Mouse (Mus musculus) liver, embryonic 12.5 days (tissue): Measurements from ENCODE around the gene Arid3b. TPM values are rescaled to one million over a fixed set of nuclear protein-coding genes. Genes with fewer than 3 reads are reported as not detected.

Source experiments
- ATAC-seq: fragments of 200-750 bp; cut with Nextera tagmentation; 2 replicates; pipeline ENCODE4 v1.8.0; 2017; ENCODE audit warnings: moderate number of reproducible peaks, mild to moderate bottlenecking, moderate library complexity
- H3K27ac ChIP-seq: fragments of 300-500 bp; sonication (generic); 2 replicates; pipeline ENCODE4 v1.5.1; 2016; ENCODE audit warnings: mild to moderate bottlenecking
- H3K27me3 ChIP-seq: fragments of 300-500 bp; sonication (generic); replicated peaks from 2 replicates; pipeline ENCODE4 v1.6.1; 2016; ENCODE audit warnings: mild to moderate bottlenecking, moderate library complexity
- H3K36me3 ChIP-seq: fragments of 300-500 bp; sonication (generic); 2 replicates; pipeline ENCODE4 v1.6.1; 2016; ENCODE audit warnings: mild to moderate bottlenecking, moderate library complexity
- H3K4me1 ChIP-seq: fragments of 300-500 bp; sonication (generic); 2 replicates; pipeline ENCODE4 v1.6.1; 2016
- H3K4me2 ChIP-seq: fragments of 300-500 bp; sonication (generic); 2 replicates; pipeline ENCODE4 v1.6.1; 2016; ENCODE audit warnings: mild to moderate bottlenecking, moderate library complexity
- H3K4me3 ChIP-seq: fragments of 300-500 bp; sonication (generic); 2 replicates; pipeline ENCODE4 v1.5.1; 2016; ENCODE audit warnings: mild to moderate bottlenecking, moderate library complexity
- H3K9ac ChIP-seq: fragments of 300-500 bp; sonication (generic); 2 replicates; pipeline ENCODE4 v1.6.1; 2016; ENCODE audit warnings: mild to moderate bottlenecking, moderate library complexity
- H3K9me3 ChIP-seq: fragments of 300-500 bp; sonication (generic); replicated peaks from 2 replicates; pipeline ENCODE4 v1.6.1; 2016; ENCODE audit warnings: mild to moderate bottlenecking, moderate library complexity
- WGBS: fragments of 180-500 bp; shearing (Covaris S2); methylation state at CpG from one replicate; pipeline ENCODE4 v1.1.7; 2016; ENCODE audit not compliant: insufficient replicate concordance; 5-methylcytosine and 5-hydroxymethylcytosine counted together
- polyA plus RNA-seq: library from polyadenylated mRNA; unstranded; fragments of >200 nt; fragmentation: Nextera tagmentation; extraction: Ambion mirVana; gene quantifications from 2 replicates; pipeline ENCODE4 v1.2.1, GENCODE M21; 2016

The Arid3b gene
- polyA plus RNA-seq, 1 experiment from 2014 or later: 15.6 TPM

DNA sequence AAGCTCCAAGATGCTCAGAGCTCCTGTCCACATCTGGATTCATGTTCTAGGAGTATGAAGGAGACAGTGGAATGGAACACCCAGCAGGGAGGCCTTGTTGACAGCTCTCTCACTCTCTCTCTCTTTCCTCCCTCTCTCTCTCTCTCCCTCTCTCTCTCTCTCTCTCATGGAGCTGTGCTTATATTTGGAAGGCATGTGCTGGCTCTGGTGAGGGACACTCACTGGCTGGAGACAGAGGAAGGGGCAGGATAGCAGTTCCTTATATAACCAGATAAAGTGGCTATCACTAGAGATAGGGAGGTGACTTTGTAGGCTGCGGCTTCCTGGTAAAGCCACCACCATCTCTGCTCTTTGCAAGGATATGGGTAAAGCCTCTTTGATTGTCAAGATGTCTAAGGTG, 66.4 kb downstream of the Arid3b start:
- ATAC-seq: 0 out of 2 replicates have a peak, but pooled peaks have one; percentile 11
- H3K36me3 ChIP-seq: no peaks in the 10 kb centered on the region
- peak overlapping the region; percentile 100 for H3K27ac ChIP-seq
- H3K9me3 ChIP-seq: no peaks in the 10 kb centered on the region
- WGBS: 13% methylated on average over 1 of the region's 1 CpGs
- peaks cover 89% of the 10 kb centered on the region for H3K4me1 ChIP-seq
- peak overlapping the region; percentile 73 for H3K9ac ChIP-seq
- H3K27me3 ChIP-seq: peaks cover 13% of the 10 kb centered on the region; the same call in 1 of the 2 replicates
- peak overlapping the region; percentile 29 for H3K4me3 ChIP-seq
- peak overlapping the region; percentile 70 for H3K4me2 ChIP-seq

DNA sequence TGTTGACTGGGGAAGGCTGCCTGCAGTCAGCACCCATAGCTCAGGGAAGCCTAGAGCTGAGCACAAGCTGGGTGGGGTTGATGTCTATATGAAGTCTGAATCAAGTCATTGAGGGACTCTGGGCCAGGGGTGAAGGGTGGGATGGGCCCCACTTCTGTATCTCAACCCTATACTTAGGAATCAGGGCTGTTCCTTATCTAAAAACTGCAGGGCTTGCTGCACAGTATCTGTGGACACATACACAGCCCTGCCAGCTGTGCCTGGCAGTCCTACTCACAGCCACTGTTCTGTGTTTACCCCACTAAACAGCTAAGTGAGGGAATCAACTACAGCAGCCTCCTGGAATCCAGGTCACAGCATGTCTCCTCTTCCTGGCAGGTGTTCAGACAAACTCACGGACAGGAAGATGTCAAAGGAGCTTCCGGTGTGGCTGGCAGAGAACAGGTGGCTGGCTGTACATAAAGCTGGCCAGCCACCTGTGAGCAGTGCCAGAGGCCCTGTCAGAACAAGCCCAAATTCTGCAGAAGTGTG, 67.0 kb downstream of the Arid3b start:
- Histone ChIP-seq H3K36me3 (no peaks in the 10 kb centered on the region), H3K4me1 (peaks cover 83% of the 10 kb centered on the region), H3K9ac (peak overlapping the region; percentile 73), H3K4me2 (peak overlapping the region; percentile 70), H3K9me3 (no peaks in the 10 kb centered on the region), H3K4me3 (peak overlapping the region; percentile 29), H3K27me3 (peaks cover 13% of the 10 kb centered on the region; the same call in 1 of the 2 replicates), H3K27ac (peak overlapping the region; percentile 100)
- WGBS: 36% methylated on average over 2 of the region's 2 CpGs
- ATAC-seq: peak; percentile 87

DNA sequence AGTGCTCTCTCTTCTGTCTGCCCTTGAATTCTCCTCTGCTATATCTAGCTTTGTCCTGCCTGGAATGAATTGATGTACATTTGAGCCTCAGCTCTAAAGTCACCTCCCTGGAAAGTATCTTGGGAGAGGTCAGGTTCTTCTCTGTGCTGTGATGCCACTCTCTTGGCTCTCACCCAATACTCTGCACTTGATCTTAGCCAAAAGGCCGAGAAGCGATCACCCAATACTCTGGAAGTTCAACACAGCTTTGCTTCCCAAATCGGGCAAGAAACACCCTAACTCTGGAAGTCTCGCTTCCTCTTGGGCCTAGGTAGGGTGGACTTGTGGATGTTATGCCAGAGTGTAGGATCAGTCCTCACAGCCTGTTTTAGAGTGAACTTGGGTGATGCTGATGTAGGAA, 69.4 kb downstream of the Arid3b start:
- 87% methylated on average over 4 of the region's 4 CpGs for WGBS
- H3K27ac ChIP-seq: peak overlapping the region; percentile 99; the same call in 1 of the 2 replicates
- no peak for ATAC-seq
- peak overlapping the region; percentile 36; the same call in 1 of the 2 replicates for H3K9ac ChIP-seq
- H3K4me2 ChIP-seq: no peak overlapping the region
- no peaks in the 10 kb centered on the region for H3K9me3 ChIP-seq
- peaks cover 78% of the 10 kb centered on the region for H3K4me1 ChIP-seq
- no peak overlapping the region for H3K4me3 ChIP-seq
- H3K27me3 ChIP-seq: peaks cover 13% of the 10 kb centered on the region; the same call in 1 of the 2 replicates
- H3K36me3 ChIP-seq: peaks cover 10% of the 10 kb centered on the region

DNA sequence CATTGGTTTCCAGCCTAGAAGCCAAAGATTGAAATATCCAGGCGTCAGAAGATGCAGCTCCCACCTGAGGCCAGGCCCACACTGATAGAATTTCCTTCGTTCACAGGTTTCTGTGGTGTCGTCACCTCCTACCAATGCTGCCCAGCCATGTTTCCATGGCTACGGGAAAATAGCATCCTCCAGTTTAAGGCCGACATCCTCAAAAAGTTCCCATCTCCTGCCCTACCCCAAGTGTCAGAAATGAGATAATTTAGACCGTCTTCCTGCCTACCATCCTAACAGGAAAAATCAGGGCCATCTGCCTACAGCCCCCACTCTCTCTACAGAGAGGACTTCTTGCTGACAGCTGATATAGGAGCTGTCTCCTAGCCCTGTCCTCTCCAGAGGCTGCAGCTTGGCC, 70.2 kb downstream of the Arid3b start:
- no peak for ATAC-seq
- peaks cover 18% of the 10 kb centered on the region for H3K36me3 ChIP-seq
- H3K27ac ChIP-seq: peak overlapping the region; percentile 99
- 48% methylated on average over 6 of the region's 6 CpGs for WGBS
- peak overlapping the region; percentile 92 for H3K4me2 ChIP-seq
- H3K9ac ChIP-seq: peak overlapping the region; percentile 98
- H3K27me3 ChIP-seq: peaks cover 13% of the 10 kb centered on the region; the same call in 1 of the 2 replicates
- H3K4me1 ChIP-seq: peaks cover 78% of the 10 kb centered on the region
- H3K4me3 ChIP-seq: peak overlapping the region; percentile 87
- H3K9me3 ChIP-seq: no peaks in the 10 kb centered on the region

DNA sequence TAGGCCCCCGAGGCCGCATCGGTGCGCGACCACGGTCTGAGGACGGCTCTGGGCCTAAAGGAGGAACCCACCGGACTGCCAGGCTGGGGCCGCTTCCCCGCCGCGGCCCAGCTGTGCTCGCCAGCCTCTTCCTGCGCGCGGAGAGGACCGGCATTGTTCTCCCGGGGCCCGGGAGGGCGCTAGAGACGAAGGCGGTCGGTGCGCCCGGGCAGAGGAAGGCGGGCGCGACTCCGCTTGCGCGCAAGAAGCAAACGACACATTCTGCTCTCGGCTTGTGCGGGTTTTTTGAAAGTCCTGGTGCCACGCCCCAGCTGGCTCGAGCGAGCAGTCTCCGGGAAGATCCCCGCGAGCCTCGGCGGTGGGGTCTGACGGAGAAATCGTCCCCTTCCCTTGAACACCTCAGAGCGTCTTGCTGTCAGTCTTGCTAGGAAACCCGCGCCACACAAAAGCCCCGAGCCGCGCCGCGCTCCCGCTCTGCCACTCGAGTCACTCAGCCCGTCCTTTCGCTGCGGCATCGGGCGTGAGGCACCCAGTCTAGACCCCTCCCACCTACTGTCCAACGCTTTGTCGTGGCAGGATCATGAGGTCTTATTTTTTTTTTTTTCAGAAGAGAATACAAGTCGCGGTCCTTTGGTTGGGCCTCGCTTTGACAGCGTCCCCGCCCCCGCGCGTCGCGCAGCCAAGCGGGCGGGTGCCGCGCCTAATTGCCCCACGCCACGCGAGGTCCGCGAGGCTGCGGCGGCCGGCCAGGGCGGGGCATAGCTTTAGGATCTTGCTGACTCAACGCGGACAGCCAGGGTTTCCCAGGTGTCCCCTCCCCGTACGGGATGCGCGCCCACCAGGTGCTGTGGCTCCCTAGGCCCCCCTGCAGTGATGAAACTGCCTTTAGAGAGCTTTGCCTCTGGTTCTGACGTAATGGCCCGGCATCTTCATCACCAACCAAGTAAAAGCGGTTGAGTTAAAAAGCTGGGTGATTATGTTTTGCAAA, 70.9 kb downstream of the Arid3b start, which contains the start of gene Clk3:
Clk3 (minus strand) TSS at position 497 of the 988 bp plus-strand sequence.
- H3K9ac ChIP-seq: peak within 1 kb of the TSS; percentile 98
- H3K27ac ChIP-seq: peak within 1 kb of the TSS; percentile 99
- ATAC-seq: peak; percentile 6
- H3K4me3 ChIP-seq: peak within 1 kb of the TSS; percentile 87
- H3K9me3 ChIP-seq: no peaks in the 10 kb centered on the region
- peaks cover 79% of the 10 kb centered on the region for H3K4me1 ChIP-seq
- peak within 1 kb of the TSS; percentile 92 for H3K4me2 ChIP-seq
- WGBS: under 1% methylated on average over 93 of the region's 93 CpGs
- H3K27me3 ChIP-seq: peaks cover 13% of the 10 kb centered on the region; the same call in 1 of the 2 replicates
- peaks cover 26% of the 10 kb centered on the region for H3K36me3 ChIP-seq

DNA sequence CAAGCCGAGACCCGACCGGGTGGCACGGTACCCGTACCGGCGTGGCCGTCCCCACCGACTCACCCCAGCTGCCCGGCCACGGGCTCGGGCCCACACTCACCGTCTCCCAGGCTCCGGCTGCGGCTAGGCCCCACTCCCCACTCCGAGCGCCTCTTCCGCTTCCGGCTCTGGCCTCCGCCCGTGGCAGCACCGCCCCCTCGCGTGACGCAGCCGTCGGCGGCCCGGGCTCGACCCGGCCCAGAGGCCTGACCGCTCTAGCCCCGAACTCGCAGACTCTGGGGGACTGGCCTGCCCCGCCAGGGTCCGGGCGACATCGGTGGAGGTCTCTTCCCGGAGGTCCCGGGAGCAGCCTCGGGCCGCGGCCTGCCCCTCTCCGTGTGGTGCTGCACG, 71.6 kb downstream of the Arid3b start:
- Histone ChIP-seq H3K9me3 (no peaks in the 10 kb centered on the region), H3K4me2 (peak overlapping the region; percentile 92), H3K4me3 (peak overlapping the region; percentile 87), H3K27me3 (peaks cover 13% of the 10 kb centered on the region; the same call in 1 of the 2 replicates), H3K4me1 (peaks cover 79% of the 10 kb centered on the region), H3K9ac (peak overlapping the region; percentile 98), H3K27ac (peak overlapping the region; percentile 99), H3K36me3 (peaks cover 33% of the 10 kb centered on the region)
- peak; percentile 77 for ATAC-seq
- 4% methylated on average over 43 of the region's 45 CpGs for WGBS

DNA sequence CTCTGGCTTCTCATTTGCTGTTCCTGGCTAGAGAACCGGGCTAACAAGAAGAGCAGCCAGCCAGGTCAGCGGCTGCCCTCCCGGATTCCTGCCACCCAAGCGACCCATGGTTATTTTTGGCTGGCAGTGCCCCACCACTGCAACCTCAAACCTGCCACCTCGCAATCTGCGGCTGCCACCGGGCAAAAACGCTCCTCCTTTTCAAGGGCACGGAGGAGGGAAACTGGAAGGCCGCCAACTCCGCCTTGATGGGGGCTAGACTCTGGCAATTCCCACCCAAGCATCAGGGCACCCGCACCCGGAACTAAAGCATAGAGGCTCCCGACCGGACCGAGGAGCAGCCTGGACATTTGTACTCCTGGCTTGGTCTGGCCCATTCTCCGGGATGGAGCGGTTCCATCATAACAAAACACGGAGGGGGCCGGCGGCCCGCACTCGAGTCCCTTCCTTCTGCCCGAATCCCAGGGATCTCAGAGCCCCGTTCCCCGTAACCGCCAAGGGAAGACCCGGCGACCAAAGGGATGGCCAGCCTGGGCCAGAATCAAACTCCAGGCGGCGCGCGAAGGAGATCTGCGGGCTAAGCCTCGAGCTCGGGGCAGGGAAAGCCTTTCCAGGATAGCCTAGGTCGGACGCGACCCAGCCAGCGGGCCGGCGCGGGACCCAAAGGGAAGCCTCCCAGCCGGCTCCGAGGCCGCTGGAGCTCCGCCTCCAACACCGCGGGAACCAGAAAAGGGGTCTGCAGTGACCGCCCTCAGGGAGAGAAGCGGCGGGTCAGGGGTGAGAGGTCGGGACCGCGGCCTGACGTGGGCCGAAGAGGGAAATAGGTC, 72.2 kb downstream of the Arid3b start:
- H3K9me3 ChIP-seq: no peaks in the 10 kb centered on the region
- ATAC-seq: peak; percentile 33
- H3K36me3 ChIP-seq: peaks cover 39% of the 10 kb centered on the region
- under 1% methylated on average over 50 of the region's 57 CpGs for WGBS
- peak overlapping the region; percentile 87 for H3K4me3 ChIP-seq
- peaks cover 79% of the 10 kb centered on the region for H3K4me1 ChIP-seq
- H3K27me3 ChIP-seq: peaks cover 13% of the 10 kb centered on the region; the same call in 1 of the 2 replicates
- H3K9ac ChIP-seq: peak overlapping the region; percentile 98
- peak overlapping the region; percentile 92 for H3K4me2 ChIP-seq
- H3K27ac ChIP-seq: peak overlapping the region; percentile 99

DNA sequence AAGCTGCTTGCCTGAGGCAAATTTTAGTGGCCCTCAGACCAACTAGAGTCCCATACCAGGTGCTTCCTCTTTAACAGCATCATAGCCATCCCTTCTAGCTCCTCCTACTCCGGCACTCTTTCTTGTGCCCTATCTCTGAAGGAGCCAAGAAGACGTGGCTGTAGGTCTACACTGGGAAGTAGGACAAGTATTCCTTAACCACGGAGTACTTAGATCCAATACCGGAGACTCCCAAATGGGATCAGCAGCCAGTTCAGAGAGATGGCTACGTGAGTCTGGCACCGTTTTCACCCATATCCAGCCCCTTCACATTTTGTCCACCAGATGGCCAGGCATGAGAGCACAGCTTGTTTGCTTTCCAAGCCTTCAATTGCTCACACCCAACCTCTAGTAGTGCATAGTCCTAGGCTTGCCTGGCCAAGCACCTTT, 74.0 kb downstream of the Arid3b start:
- Histone ChIP-seq H3K27ac (peak overlapping the region; percentile 99), H3K9ac (peak overlapping the region; percentile 98), H3K9me3 (no peaks in the 10 kb centered on the region), H3K4me3 (peak overlapping the region; percentile 87), H3K4me1 (peaks cover 85% of the 10 kb centered on the region), H3K4me2 (peak overlapping the region; percentile 92), H3K27me3 (peaks cover 12% of the 10 kb centered on the region; the same call in 1 of the 2 replicates), H3K36me3 (peaks cover 57% of the 10 kb centered on the region)
- ATAC-seq: no peak
- WGBS: 40% methylated on average over 6 of the region's 6 CpGs

DNA sequence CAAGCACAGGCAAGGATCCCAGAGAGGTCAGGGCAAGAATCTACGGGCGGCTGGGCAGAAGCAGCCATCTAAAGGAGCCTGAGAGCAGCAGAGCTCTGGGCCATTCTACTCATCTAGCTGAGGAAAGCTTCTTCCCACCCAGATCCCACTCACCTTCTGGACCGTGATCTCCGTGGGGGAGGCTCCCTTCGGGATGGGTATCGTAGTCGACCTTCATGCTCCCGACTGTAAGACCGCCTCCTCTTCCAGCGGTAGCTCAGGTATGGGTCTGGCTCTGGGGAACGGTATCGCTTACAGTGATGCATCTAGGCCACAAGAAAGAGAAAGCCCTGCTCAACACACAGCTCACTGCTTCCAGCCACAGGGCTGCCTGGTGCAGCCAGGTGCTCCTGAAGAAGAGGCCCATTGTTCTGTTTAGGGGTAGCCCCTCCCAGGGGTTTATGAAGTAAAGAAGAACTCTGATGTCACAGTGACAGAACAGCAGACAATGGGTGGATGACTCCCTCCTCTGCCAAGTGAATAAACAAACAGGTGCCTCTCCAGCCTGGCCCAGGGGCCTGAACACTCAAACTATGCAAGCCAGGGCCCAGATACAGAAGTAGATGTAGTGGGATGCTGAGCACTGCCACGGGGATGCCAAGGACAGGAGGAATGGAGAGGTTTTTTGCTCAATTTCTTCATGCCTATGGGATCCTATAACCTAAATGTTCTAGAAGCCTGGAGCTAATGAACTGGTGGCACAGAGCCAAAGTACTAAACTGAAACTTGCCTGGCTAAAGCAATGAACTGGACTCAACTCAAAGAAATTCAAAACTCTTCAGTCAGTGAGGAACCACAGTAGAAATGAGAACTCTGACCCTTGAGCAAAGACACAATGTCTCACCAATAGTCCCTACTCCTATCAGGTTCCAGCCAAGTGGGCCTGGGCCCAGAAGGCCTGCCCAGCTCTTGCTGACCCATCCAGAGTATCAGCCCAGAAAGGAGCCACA, 74.7 kb downstream of the Arid3b start:
- Histone ChIP-seq H3K9ac (peak overlapping the region; percentile 98), H3K36me3 (peaks cover 64% of the 10 kb centered on the region)
- WGBS: 94% methylated on average over 13 of the region's 13 CpGs

DNA sequence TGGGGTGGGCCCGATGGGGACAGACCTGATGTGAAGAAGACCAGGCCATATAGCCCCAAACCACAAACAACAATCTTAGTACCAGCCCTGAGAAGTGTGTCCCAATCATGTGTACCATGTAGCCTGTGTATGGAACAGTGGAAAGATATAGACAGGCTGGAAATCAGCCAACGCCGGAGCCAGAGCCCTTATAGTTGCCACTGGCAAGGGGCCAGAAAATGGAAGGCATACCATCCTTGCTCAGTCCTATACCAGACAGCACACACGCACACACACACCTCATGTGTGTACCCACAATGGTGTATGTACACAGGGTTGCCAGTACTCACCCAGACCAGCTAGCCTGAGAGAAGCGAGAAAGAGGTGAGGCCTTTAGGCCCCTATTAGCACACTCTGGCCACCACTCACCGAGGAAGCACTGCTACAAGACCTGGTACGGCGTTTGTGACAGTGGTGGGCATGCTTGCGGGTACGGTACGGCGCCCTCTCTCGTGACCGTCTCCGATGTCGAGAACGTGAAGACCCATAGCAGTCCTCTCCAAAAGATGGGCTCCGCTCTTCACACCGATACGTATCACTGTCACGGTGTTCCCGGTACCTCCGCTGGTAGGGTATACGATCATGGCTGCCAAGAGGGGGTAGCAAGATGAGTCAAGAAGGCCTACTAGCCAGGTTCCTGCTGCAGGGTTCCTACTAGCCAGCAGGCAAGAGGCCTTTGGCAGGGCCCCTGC, 76.0 kb downstream of the Arid3b start:
- no peak for ATAC-seq
- Histone ChIP-seq H3K27me3 (no peaks in the 10 kb centered on the region), H3K9me3 (no peaks in the 10 kb centered on the region), H3K9ac (peak overlapping the region; percentile 53), H3K4me3 (no peak overlapping the region; the same call in 1 of the 2 replicates), H3K4me1 (peaks cover 75% of the 10 kb centered on the region), H3K4me2 (peak overlapping the region; percentile 62), H3K27ac (peak overlapping the region; percentile 99), H3K36me3 (peaks cover 76% of the 10 kb centered on the region)
- WGBS: 93% methylated on average over 24 of the region's 24 CpGs

More for the DNA sequence above, 74.7 kb downstream of the Arid3b start:
- Histone ChIP-seq H3K4me3 (peak overlapping the region; percentile 87), H3K27me3 (peaks cover 6% of the 10 kb centered on the region; the same call in 1 of the 2 replicates), H3K9me3 (no peaks in the 10 kb centered on the region), H3K4me1 (peaks cover 85% of the 10 kb centered on the region), H3K27ac (peak overlapping the region; percentile 99), H3K4me2 (peak overlapping the region; percentile 92)
- no peak for ATAC-seq
